Mouse (Mus musculus) limb, embryonic 15.5 days (tissue): ENCODE measurements at regions not wholly inside any gene's neighbourhood (a gene's known extent, or its start where the extent isn't known, plus 50 kb on each side); places are given as distances from the start of the nearest gene placed in this dataset.

Experiments used
- ATAC-seq: fragments of 200-750 bp; cut with Nextera tagmentation; 2 replicates; pipeline ENCODE4 v1.8.0; 2017; ENCODE audit warnings: low read depth, moderate TSS enrichment; ENCODE audit not compliant: insufficient number of reproducible peaks, low FRiP score, low TSS enrichment
- H3K27ac ChIP-seq: fragments of 300-500 bp; sonication (generic); 2 replicates; pipeline ENCODE4 v1.5.1; 2015; ENCODE audit warnings: moderate library complexity, mild to moderate bottlenecking, inconsistent platforms
- H3K27me3 ChIP-seq: fragments of 300-500 bp; sonication (generic); 2 replicates; pipeline ENCODE4 v1.6.1; 2015; ENCODE audit warnings: inconsistent platforms
- H3K36me3 ChIP-seq: fragments of 300-500 bp; sonication (generic); 2 replicates; pipeline ENCODE4 v1.6.1; 2015; ENCODE audit warnings: inconsistent platforms
- H3K4me1 ChIP-seq: fragments of 300-500 bp; sonication (generic); 2 replicates; pipeline ENCODE4 v1.6.1; 2015; ENCODE audit warnings: inconsistent platforms
- H3K4me2 ChIP-seq: fragments of 300-500 bp; sonication (generic); 2 replicates; pipeline ENCODE4 v1.6.1; 2015; ENCODE audit warnings: mild to moderate bottlenecking, inconsistent platforms
- H3K4me3 ChIP-seq: fragments of 300-500 bp; sonication (generic); 2 replicates; pipeline ENCODE4 v1.5.1; 2015; ENCODE audit warnings: mild to moderate bottlenecking, inconsistent platforms
- H3K9ac ChIP-seq: fragments of 300-500 bp; sonication (generic); 2 replicates; pipeline ENCODE4 v1.6.1; 2015; ENCODE audit warnings: inconsistent platforms
- H3K9me3 ChIP-seq: fragments of 300-500 bp; sonication (generic); 2 replicates; pipeline ENCODE4 v1.6.1; 2016; ENCODE audit warnings: inconsistent platforms
- WGBS: fragments of 180-500 bp; shearing (Covaris S2); methylation state at CpG from one replicate; pipeline ENCODE4 v1.1.7; 2015; 5-methylcytosine and 5-hydroxymethylcytosine counted together

DNA sequence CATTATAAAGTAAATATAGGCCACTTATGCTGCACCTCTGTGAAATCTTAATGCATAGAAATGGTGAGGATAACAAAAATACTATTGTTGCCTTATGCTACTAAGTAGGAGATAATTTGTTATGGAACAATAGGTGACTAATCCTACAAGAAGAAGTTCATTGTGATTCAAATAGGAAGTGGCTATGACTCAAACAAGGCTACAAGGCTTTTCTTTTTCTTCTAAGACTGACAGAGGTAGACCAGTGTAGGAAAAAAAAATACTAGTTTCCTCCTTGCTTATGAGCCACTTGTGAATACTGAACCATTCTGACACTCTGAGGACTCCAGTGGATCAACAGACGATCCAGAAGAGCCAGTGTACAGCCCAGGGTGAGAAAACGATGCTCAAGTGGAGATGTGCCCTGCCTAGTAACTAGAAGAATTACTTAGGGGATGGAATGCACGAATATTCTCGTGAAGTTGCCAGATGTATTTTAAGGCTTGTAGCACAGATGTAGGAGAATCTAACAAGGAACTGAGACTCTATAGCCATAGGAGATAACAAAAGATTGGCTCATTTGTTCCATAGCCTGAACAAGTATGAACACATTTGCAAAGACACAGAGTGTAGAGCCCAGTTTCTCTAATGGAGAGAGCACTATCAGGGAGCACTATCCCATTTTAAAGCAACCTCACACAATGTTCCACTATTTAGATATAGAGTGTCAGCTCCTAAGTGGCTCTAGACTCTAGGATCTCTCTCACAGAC is 60.3 kb downstream of the Fzd1 start:
- no peaks in the 10 kb centered on the region for H3K4me1 ChIP-seq
- 75% methylated on average over 4 of the region's 4 CpGs for WGBS
- ATAC-seq = no peak

DNA sequence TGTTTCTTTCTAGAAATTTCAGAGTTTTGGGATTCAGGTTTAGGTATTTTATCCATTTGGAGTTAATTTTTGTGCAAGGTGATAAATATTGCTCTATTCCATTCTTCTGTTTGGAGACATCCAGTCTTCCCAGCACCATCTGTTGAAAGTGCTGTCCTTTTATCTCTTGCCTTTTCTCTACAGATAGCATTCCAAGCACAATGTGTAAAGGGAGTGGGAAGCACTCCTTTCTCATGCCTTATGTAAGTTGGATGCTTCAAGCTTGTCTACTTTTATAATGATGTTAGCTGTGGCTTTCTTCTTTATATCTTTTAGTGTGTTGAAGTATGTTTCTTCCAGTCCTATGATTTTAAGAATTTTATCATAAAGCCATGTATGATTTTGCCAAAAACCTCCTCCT is 61.1 kb downstream of the Fzd1 start:
- H3K27ac ChIP-seq = no peak overlapping the region
- no peak for ATAC-seq
- no peak overlapping the region for H3K4me3 ChIP-seq
- no peak overlapping the region for H3K9ac ChIP-seq
- no peaks in the 10 kb centered on the region for H3K36me3 ChIP-seq
- H3K27me3 ChIP-seq = no peaks in the 10 kb centered on the region
- H3K4me1 ChIP-seq = no peaks in the 10 kb centered on the region
- H3K4me2 ChIP-seq = no peak overlapping the region
- no peaks in the 10 kb centered on the region for H3K9me3 ChIP-seq

More for the DNA sequence above, 60.3 kb downstream of the Fzd1 start:
- Histone ChIP-seq H3K27me3 (no peaks in the 10 kb centered on the region), H3K36me3 (no peaks in the 10 kb centered on the region), H3K9ac (no peak overlapping the region), H3K4me2 (no peak overlapping the region), H3K9me3 (no peaks in the 10 kb centered on the region), H3K27ac (no peak overlapping the region), H3K4me3 (no peak overlapping the region)

DNA sequence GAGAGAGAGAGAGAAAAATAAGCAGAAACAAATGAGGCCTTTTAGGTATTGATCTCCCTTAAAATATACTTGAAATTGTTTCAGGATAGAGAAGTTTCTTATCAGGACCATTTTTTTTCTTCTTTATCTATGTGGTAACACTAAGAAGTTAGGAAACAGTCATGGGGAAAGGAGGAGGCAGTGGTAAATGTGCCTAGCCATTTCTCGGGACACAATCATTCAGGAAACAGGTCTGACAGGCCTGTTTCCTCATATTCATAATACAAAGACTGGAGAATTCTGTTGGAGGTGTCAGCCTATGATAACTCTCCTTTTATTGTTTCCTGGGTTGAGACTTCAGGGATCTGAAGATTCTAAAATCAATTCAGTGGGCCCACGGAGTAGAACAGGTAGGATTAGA is 68.7 kb downstream of the Fzd1 start:
- 63% methylated on average over 2 of the region's 2 CpGs for WGBS
- H3K27me3 ChIP-seq = no peaks in the 10 kb centered on the region

DNA sequence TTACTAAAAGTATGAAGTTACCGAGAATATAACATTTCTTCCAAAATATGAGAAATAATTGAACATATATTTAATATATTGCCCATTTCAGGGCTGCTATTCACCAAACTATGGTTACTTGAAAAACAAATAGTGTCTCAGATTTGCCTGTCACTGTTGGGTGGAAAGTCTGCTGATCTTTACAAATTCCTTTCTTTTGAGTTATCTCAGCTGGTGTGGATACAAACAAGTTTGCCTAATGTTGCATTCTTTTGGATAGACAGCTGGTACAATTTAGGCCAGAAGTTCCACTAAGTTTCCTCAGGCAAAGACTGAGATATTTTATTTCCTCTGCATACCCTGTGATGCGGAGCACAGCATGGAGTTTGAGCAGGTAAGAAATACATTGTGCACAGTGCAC is 82.5 kb downstream of the Fzd1 start:
- WGBS = 78% methylated on average over 2 of the region's 2 CpGs
- H3K4me3 ChIP-seq = no peak overlapping the region
- no peaks in the 10 kb centered on the region for H3K27me3 ChIP-seq
- no peaks in the 10 kb centered on the region for H3K9me3 ChIP-seq
- H3K4me2 ChIP-seq = no peak overlapping the region
- ATAC-seq = no peak
- H3K4me1 ChIP-seq = no peaks in the 10 kb centered on the region
- H3K36me3 ChIP-seq = no peaks in the 10 kb centered on the region
- H3K27ac ChIP-seq = no peak overlapping the region
- no peak overlapping the region for H3K9ac ChIP-seq

More for the DNA sequence above, 68.7 kb downstream of the Fzd1 start:
- Histone ChIP-seq H3K4me2 (no peak overlapping the region), H3K9ac (no peak overlapping the region), H3K27ac (no peak overlapping the region), H3K9me3 (no peaks in the 10 kb centered on the region), H3K4me1 (no peaks in the 10 kb centered on the region; the same call in 1 of the 2 replicates), H3K4me3 (no peak overlapping the region), H3K36me3 (no peaks in the 10 kb centered on the region)
- ATAC-seq = no peak

DNA sequence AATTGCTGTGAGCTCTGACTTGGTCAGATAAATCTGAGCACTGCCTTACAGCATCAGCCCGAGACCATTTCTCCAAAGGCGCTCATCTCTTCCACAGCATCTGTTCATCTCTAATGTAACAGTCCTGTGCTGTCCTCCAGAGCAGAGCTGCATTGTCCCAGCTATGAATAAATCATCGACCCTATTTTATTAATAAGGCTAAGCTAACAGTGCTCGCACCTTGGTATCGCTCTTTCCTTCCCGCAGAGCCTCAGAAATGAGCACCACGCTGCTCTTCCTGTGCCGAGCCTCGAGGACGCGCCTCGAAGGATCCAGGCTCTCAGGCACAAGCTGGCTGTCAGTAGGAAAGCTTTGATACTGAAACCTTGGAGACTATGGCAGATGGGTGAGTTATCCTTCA is 91.5 kb downstream of the Fzd1 start:
- H3K4me1 ChIP-seq = peaks cover 9% of the 10 kb centered on the region; the same call in 1 of the 2 replicates
- no peak overlapping the region for H3K9ac ChIP-seq
- H3K9me3 ChIP-seq = no peaks in the 10 kb centered on the region
- H3K36me3 ChIP-seq = no peaks in the 10 kb centered on the region
- 77% methylated on average over 12 of the region's 12 CpGs for WGBS
- H3K27me3 ChIP-seq = no peaks in the 10 kb centered on the region
- no peak overlapping the region for H3K4me2 ChIP-seq
- H3K4me3 ChIP-seq = no peak overlapping the region
- H3K27ac ChIP-seq = no peak overlapping the region
- no peak for ATAC-seq

DNA sequence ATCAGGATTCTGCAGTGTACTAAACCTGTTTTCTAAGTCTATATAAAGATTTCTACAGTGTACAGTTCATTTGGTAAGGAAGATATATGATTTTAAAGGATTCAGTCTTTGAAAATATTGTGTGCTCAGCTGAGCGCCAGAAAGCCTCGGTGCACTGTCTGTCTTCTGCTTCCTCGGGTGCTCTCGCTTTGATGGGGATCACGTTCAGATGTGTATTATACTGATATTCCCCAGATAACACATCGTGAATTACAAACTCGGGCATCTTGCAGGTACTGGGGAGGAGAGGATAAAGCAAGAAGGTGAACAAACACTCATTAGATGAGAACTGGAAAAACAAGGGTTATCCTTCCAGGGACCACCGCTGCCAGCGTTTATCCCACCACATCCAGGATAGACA is 91.9 kb downstream of the Fzd1 start:
- Histone ChIP-seq H3K4me2 (no peak overlapping the region), H3K4me1 (peaks cover 9% of the 10 kb centered on the region; the same call in 1 of the 2 replicates), H3K36me3 (no peaks in the 10 kb centered on the region), H3K27ac (no peak overlapping the region), H3K9me3 (no peaks in the 10 kb centered on the region), H3K27me3 (no peaks in the 10 kb centered on the region), H3K4me3 (no peak overlapping the region), H3K9ac (no peak overlapping the region)
- WGBS = 73% methylated on average over 9 of the region's 9 CpGs
- ATAC-seq = no peak

DNA sequence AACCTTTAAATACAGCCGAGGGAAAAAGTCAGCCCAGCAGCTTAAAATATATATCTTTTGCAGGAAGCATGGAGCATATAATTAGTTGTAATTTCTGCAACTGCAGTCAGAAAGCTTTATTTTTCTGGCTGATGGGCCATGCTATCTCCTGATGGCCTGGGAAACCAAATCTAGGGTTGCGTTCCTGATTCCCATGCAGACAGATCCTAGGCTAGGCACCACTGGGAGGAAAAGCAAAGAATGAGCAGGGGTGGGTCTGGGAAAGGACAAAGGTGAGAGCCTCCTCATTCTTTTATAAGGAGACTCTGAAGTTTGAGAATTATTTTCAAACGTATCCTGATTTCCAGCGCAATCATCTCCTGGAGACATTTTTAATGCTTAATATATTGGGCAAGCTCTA is 92.9 kb downstream of the Fzd1 start:
- H3K4me1 ChIP-seq = peaks cover 9% of the 10 kb centered on the region; the same call in 1 of the 2 replicates
- no peaks in the 10 kb centered on the region for H3K27me3 ChIP-seq
- no peaks in the 10 kb centered on the region for H3K36me3 ChIP-seq
- H3K9me3 ChIP-seq = no peaks in the 10 kb centered on the region
- no peak for ATAC-seq
- H3K4me2 ChIP-seq = no peak overlapping the region
- no peak overlapping the region for H3K9ac ChIP-seq
- 63% methylated on average over 4 of the region's 4 CpGs for WGBS
- H3K27ac ChIP-seq = no peak overlapping the region
- H3K4me3 ChIP-seq = no peak overlapping the region

DNA sequence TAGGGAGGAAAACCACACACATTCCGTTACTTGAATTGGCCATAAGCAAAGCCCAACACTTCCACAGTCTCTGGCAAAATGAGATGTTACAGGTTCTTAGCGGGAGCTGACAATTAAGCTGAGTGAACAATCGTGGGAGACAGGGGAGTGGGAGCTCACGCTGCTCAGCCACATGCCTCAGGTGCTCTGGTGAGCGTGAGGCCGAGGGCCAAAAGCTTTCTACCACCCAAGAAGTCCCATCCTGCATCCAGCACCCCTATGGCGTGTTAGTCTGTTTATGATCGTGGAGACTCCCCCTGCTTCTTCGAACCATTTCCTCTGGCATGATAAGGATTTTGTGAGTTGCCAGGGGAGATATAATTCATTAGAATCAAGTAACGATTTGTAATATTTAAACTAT is 93.3 kb downstream of the Fzd1 start:
- Histone ChIP-seq H3K27me3 (no peaks in the 10 kb centered on the region), H3K9me3 (no peaks in the 10 kb centered on the region), H3K4me1 (peaks cover 9% of the 10 kb centered on the region; the same call in 1 of the 2 replicates), H3K4me2 (no peak overlapping the region), H3K36me3 (no peaks in the 10 kb centered on the region), H3K27ac (no peak overlapping the region), H3K9ac (no peak overlapping the region), H3K4me3 (no peak overlapping the region)
- no peak for ATAC-seq
- 35% methylated on average over 10 of the region's 10 CpGs for WGBS

DNA sequence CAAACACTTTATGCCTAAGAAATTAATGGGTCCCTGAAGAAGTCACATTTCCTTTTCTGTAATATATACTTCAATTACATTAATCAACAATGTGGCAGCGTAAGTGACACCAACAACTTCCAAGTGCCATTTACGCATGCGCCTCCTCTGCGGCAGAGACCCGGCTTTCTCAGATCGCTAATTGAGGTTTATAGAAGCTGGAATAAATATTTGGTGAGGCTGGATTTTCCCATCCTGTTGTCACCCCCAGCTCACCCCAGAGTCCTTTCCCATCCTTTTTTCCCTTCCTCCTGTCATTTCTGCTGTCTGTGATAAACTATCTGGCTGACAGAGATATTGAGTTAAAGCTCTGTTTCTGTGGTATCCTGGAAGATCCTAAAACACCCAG is 95.6 kb downstream of the Fzd1 start:
- Histone ChIP-seq H3K9ac (no peak overlapping the region), H3K4me3 (no peak overlapping the region), H3K4me2 (no peak overlapping the region), H3K36me3 (no peaks in the 10 kb centered on the region), H3K4me1 (peaks cover 9% of the 10 kb centered on the region; the same call in 1 of the 2 replicates), H3K27ac (no peak overlapping the region), H3K27me3 (no peaks in the 10 kb centered on the region), H3K9me3 (no peaks in the 10 kb centered on the region)
- no peak for ATAC-seq
- WGBS = 30% methylated on average over 6 of the region's 6 CpGs

DNA sequence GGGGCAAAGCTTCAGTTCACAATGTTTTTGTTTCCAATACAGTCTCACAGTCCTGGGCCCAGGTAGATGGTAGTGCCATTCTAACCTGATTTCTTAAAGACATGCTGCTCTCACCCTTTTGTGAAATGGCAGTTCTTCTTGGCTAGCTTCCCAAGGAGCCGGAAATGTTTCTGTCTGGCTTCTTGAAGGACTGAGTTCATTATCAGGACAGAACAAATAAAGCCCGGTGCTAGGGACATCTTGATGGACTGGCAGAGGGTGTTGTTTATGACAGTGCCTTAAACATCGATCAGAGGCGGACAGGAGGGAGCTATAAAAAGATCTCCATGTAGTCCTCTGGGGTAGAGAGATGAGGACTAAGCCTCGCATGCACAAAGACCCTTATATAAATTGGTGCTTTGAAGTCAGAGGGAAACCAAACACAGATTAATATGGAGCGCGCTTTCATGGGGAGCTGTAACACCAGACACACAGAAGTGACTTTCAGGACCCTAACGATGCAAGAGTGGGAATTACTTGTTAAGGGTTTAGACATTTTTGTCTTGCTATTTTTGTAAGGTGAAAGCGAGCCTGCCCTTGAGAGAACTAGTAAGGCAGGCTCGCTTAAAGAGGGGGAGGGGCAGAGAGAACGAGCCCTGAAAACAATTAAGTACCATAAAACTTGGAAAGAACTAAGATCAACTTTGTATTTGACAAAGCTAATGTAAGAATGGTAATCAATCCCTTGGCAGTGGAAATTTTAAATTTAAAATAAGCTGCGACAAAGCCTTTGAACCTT is 96.2 kb downstream of the Fzd1 start:
- WGBS = 20% methylated on average over 12 of the region's 12 CpGs
- no peak for ATAC-seq
- peaks cover 9% of the 10 kb centered on the region; the same call in 1 of the 2 replicates for H3K4me1 ChIP-seq

DNA sequence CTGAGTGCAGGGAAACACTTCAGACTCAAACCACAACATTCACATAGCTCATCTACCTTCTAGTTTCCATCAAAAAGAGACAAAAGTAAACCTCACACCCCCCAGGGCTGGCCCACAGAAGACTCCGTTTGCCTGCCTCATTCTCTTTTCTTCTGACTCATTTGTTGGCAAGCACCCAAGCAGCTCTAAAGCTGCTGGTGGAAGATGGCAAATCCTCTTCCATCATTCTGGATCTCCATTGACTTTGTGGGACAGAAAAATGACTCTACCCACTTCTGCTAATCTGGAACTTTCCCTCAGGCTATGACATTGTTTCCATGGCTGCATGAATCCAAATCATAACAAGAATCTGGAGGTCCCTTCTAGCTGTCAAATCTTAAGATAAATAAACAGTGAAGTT is 99.9 kb downstream of the Fzd1 start:
- 0 out of 2 replicates have a peak, but pooled peaks cover 3% of the 10 kb centered on the region for H3K4me1 ChIP-seq
- no peak overlapping the region for H3K4me3 ChIP-seq
- H3K4me2 ChIP-seq = no peak overlapping the region
- no peaks in the 10 kb centered on the region for H3K9me3 ChIP-seq
- no peak overlapping the region for H3K27ac ChIP-seq
- no peak overlapping the region for H3K9ac ChIP-seq
- H3K36me3 ChIP-seq = no peaks in the 10 kb centered on the region
- H3K27me3 ChIP-seq = no peaks in the 10 kb centered on the region
- no peak for ATAC-seq
- WGBS = 45% methylated on average over 1 of the region's 1 CpGs

More for the DNA sequence above, 96.2 kb downstream of the Fzd1 start:
- Histone ChIP-seq H3K36me3 (no peaks in the 10 kb centered on the region), H3K9me3 (no peaks in the 10 kb centered on the region), H3K4me3 (no peak overlapping the region), H3K9ac (no peak overlapping the region), H3K4me2 (peak overlapping the region; percentile 2; the same call in 1 of the 2 replicates), H3K27me3 (no peaks in the 10 kb centered on the region), H3K27ac (no peak overlapping the region)

DNA sequence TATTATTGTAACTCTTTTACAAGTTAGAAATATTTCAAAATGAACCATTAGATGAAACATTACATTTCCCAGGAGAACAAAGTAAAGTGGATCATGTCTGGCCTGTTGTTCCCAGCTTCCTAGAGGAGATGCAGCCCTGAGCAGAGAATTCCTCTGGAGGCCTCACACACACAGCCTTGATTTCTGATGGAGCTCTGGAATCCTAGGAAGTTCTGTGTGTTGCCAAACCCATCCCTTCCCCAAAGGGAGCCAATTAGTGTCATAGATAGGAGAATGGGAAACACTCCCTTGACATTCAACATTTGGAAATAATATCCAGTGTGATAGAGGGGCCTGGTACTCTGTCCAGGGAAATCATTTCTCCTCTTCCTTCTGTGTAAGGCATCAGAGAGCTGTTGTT is 103.6 kb downstream of the Fzd1 start:
- H3K27ac ChIP-seq = no peak overlapping the region
- no peak overlapping the region for H3K4me3 ChIP-seq
- H3K9me3 ChIP-seq = no peaks in the 10 kb centered on the region
- no peak for ATAC-seq
- H3K27me3 ChIP-seq = peaks cover 4% of the 10 kb centered on the region; the same call in 1 of the 2 replicates
- no peak overlapping the region for H3K9ac ChIP-seq
- no peak overlapping the region for H3K4me2 ChIP-seq
- H3K36me3 ChIP-seq = no peaks in the 10 kb centered on the region
- peaks cover 11% of the 10 kb centered on the region; the same call in 1 of the 2 replicates for H3K4me1 ChIP-seq
